Mouse (Mus musculus) stomach, postnatal 0 days (tissue): Measurements from ENCODE around the gene Spatc1l. TPM values are rescaled to one million over a fixed set of nuclear protein-coding genes. Genes with fewer than 3 reads are reported as not detected.

Experiments
- ATAC-seq: fragments of 200-750 bp; cut with Nextera tagmentation; 2 replicates; pipeline ENCODE4 v1.8.0; 2017; ENCODE audit not compliant: low FRiP score, low TSS enrichment
- DNase-seq: peaks from one replicate; pipeline ENCODE4 v3.0.0-alpha.2; 2016; ENCODE audit warnings: low spot score
- H3K27ac ChIP-seq: fragments of 300-500 bp; sonication (generic); replicated peaks from 2 replicates; pipeline ENCODE4 v1.5.1; 2014; ENCODE audit warnings: mild to moderate bottlenecking, control low read depth
- H3K27me3 ChIP-seq: fragments of 300-500 bp; sonication (generic); 2 replicates; pipeline ENCODE4 v1.6.1; 2014; ENCODE audit warnings: low read length; ENCODE audit not compliant: control insufficient read depth, insufficient read depth
- H3K36me3 ChIP-seq: fragments of 300-500 bp; sonication (generic); 2 replicates; pipeline ENCODE4 v1.6.1; 2014; ENCODE audit warnings: low read length, mixed read lengths; ENCODE audit not compliant: control insufficient read depth, insufficient read depth
- H3K4me1 ChIP-seq: fragments of 300-500 bp; sonication (generic); replicated peaks from 2 replicates; pipeline ENCODE4 v1.6.1; 2014; ENCODE audit warnings: antibody characterized with exemption; ENCODE audit not compliant: control insufficient read depth, insufficient read depth
- H3K4me2 ChIP-seq: fragments of 300-500 bp; sonication (generic); replicated peaks from 2 replicates; pipeline ENCODE4 v1.6.1; 2014; ENCODE audit warnings: low read depth, mild to moderate bottlenecking, control low read depth, moderate library complexity
- H3K4me3 ChIP-seq: fragments of 300-500 bp; sonication (generic); 2 replicates; pipeline ENCODE4 v1.5.1; 2014; ENCODE audit warnings: low read depth, low read length, control low read depth
- H3K9ac ChIP-seq: fragments of 300-500 bp; sonication (generic); 2 replicates; pipeline ENCODE4 v1.6.1; 2014; ENCODE audit warnings: mild to moderate bottlenecking, low read length, control low read depth, mixed read lengths
- H3K9me3 ChIP-seq: fragments of 300-500 bp; sonication (generic); 2 replicates; pipeline ENCODE4 v1.6.1; 2016; ENCODE audit warnings: low read length; ENCODE audit not compliant: control insufficient read depth
- CTCF ChIP-seq: IDR thresholded peaks from 2 replicates; pipeline ENCODE4 v1.5.1; 2016; ENCODE audit warnings: antibody characterized with exemption, low read depth, mild to moderate bottlenecking, moderate library complexity
- EP300 ChIP-seq: optimal IDR thresholded peaks from 2 replicates; pipeline ENCODE3; 2016; ENCODE audit warnings: antibody characterized with exemption
- WGBS: fragments of 180-500 bp; shearing (Covaris S2); extraction: QIAGEN DNeasy Blood & Tissue Kit; methylation state at CpG from one replicate; pipeline ENCODE4 v1.1.7; 2014; 5-methylcytosine and 5-hydroxymethylcytosine counted together
- polyA plus RNA-seq: library from polyadenylated mRNA; unstranded; fragments of >200 nt; fragmentation: Nextera tagmentation; extraction: Ambion mirVana; gene quantifications from 2 replicates; pipeline ENCODE4 v1.2.1, GENCODE M21; 2015

The Spatc1l gene
- polyA plus RNA-seq, 1 experiment from 2014 or later = not detected

GRCm38 (mm10) chr10:76576920-76577319 is 14.8 kb downstream of the Spatc1l start:
- Histone ChIP-seq H3K4me2 (no peak overlapping the region), H3K27ac (no peak overlapping the region), H3K4me1 (no peaks in the 10 kb centered on the region), H3K9ac (no peak overlapping the region), H3K9me3 (no peaks in the 10 kb centered on the region), H3K36me3 (no peaks in the 10 kb centered on the region), H3K27me3 (no peaks in the 10 kb centered on the region), H3K4me3 (no peak overlapping the region)
- 51% methylated on average over 7 of the region's 7 CpGs for WGBS
- DNase-seq (no peak), ATAC-seq (peak; percentile 19; the same call in 1 of the 2 replicates)
- no peak for TF ChIP-seq CTCF
- no peak for TF ChIP-seq EP300

- H3K9me3 ChIP-seq = no peaks in the 10 kb centered on the region
- TF ChIP-seq EP300 (no peak), CTCF (no peak)
- WGBS = 16% methylated on average over 10 of the region's 10 CpGs
- peak overlapping the region; percentile 27; the same call in 1 of the 2 replicates for H3K9ac ChIP-seq
- H3K4me3 ChIP-seq = no peak overlapping the region
- DNase-seq (no peak), ATAC-seq (no peak)
- H3K36me3 ChIP-seq = no peaks in the 10 kb centered on the region
- H3K4me1 ChIP-seq = no peaks in the 10 kb centered on the region
- H3K27ac ChIP-seq = no peak overlapping the region
- peak overlapping the region; percentile 34; the same call in 1 of the 2 replicates for H3K4me2 ChIP-seq
- H3K27me3 ChIP-seq = no peaks in the 10 kb centered on the region
Measured at GRCm38 (mm10) chr10:76584138-76584537, 22.1 kb downstream of the Spatc1l start.

DNA sequence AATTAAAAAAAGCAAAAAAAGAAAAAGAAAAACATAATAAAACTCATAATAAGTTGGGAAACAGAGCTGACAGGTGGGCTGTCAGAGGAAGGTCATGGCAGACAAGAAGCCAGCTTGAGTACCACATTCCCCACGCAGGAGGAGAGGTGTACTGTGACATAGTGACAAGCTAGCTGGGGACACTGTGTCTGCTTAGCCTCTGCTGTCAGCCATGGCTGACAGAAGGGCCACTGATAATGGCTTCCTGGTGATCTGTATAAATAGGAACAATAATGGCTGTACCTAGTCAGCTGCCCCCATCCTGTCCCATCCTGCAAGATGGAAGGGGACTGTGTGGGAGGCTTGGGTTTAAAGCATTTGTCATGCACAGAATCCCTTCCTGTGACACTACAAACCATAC is 24.1 kb downstream of the Spatc1l start:
- Histone ChIP-seq H3K36me3 (no peaks in the 10 kb centered on the region), H3K4me3 (no peak overlapping the region), H3K4me2 (no peak overlapping the region), H3K27me3 (no peaks in the 10 kb centered on the region), H3K4me1 (no peaks in the 10 kb centered on the region), H3K9me3 (no peaks in the 10 kb centered on the region), H3K27ac (no peak overlapping the region), H3K9ac (no peak overlapping the region)
- ATAC-seq = no peak
- WGBS = 22% methylated on average over 1 of the region's 1 CpGs
- TF ChIP-seq CTCF (no peak), EP300 (no peak)
- DNase-seq = no peak

DNA sequence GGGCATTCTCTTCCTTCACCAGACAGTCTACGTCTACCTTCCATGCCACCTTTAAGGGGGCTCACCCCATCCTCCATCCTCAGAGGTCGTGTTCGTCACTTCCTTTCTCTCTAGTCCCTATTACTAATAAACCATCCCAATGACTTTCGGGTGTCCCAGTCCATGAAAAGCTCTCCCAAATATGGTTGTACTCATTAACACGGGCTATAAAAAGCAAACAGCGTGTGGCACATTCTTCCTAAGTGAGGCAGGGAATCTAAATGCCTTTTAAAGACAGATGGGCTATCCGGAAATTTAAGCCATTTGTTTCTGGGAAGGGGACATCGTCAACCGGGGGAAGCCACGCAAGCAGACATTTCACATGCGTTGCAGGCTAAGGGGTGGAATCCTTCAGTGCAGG is 28.1 kb downstream of the Spatc1l start:
- H3K27me3 ChIP-seq = no peaks in the 10 kb centered on the region
- no peak overlapping the region for H3K27ac ChIP-seq
- H3K36me3 ChIP-seq = no peaks in the 10 kb centered on the region
- H3K4me2 ChIP-seq = no peak overlapping the region
- TF ChIP-seq EP300 (no peak), CTCF (no peak)
- ATAC-seq (no peak), DNase-seq (no peak)
- WGBS = 75% methylated on average over 11 of the region's 11 CpGs
- H3K9me3 ChIP-seq = no peaks in the 10 kb centered on the region
- H3K4me1 ChIP-seq = no peaks in the 10 kb centered on the region
- H3K4me3 ChIP-seq = no peak overlapping the region
- no peak overlapping the region for H3K9ac ChIP-seq

- Histone ChIP-seq H3K4me2 (no peak overlapping the region), H3K4me3 (no peak overlapping the region), H3K36me3 (no peaks in the 10 kb centered on the region; the same call in 1 of the 2 replicates), H3K4me1 (no peaks in the 10 kb centered on the region), H3K9ac (no peak overlapping the region), H3K9me3 (no peaks in the 10 kb centered on the region), H3K27ac (no peak overlapping the region), H3K27me3 (no peaks in the 10 kb centered on the region)
- 91% methylated on average over 31 of the region's 31 CpGs for WGBS
- TF ChIP-seq EP300 = no peak
- no peak for TF ChIP-seq CTCF
- ATAC-seq (no peak; the same call in 1 of the 2 replicates), DNase-seq (no peak)
Measured at GRCm38 (mm10) chr10:76596338-76596737, 34.3 kb downstream of the Spatc1l start.

DNA sequence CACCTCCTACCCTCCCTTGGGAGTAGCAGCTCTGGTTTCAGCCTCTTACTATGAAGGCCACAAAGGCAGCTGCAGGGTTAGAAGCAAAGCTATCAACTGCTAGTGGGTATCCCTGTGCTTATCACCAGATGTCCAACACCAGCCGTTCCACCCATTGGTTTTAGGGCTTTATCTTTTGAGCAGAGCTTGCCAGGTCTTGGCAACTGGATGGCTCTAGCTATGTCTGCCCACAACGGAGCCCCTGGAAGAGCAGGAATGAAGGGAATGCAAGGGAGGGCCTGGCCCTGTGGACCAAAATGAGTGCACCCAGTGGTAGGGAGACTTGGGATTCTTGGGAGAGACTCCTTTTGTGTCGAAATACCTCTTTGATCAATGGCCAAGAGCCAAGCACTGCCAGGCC is 40.6 kb downstream of the Spatc1l start:
- 69% methylated on average over 3 of the region's 3 CpGs for WGBS
- Histone ChIP-seq H3K27me3 (no peaks in the 10 kb centered on the region), H3K36me3 (peaks cover 11% of the 10 kb centered on the region; the same call in 1 of the 2 replicates), H3K4me1 (no peaks in the 10 kb centered on the region), H3K27ac (no peak overlapping the region), H3K4me3 (no peak overlapping the region), H3K9me3 (no peaks in the 10 kb centered on the region), H3K4me2 (no peak overlapping the region), H3K9ac (no peak overlapping the region)
- ATAC-seq (no peak), DNase-seq (no peak)
- TF ChIP-seq EP300 = no peak
- TF ChIP-seq CTCF = no peak
